Mouse (Mus musculus): ENCODE measurements around the gene Lbhd1. TPM values are rescaled to one million over a fixed set of nuclear protein-coding genes. Genes with fewer than 3 reads are reported as not detected.

Gene Lbhd1
- total RNA-seq, 2 experiments from 2014 or later: 3.4 to 7.9 TPM

- intact Hi-C loops (cut with DNase I): loop anchor here (5.0 kb wide), 1 partner anchor 56 kb away; no protein-coding TSS in a partner anchor
- peak; percentile 94 to 98 for DNase-seq (ENCODE audit: extremely low spot score in 1 of 2, low spot score in 2 of 2)
Observed at GRCm38 (mm10) chr19:8897865-8898495, 14.4 kb downstream of the Lbhd1 start, which contains the start of gene Ganab. Gene Ganab (plus strand): TSS chr19:8898071.

GRCm38 (mm10) chr19:8898576-8898975, 15.0 kb downstream of the Lbhd1 start:
- intact Hi-C loops (cut with DNase I): loop anchor here (5.0 kb wide), 1 partner anchor 56 kb away; no protein-coding TSS in a partner anchor
- DNase-seq (ENCODE audit: extremely low spot score in 1 of 2, low spot score in 2 of 2): no peak

- DNase-seq (ENCODE audit: extremely low spot score in 1 of 2, low spot score in 2 of 2): no peak
- intact Hi-C loops (cut with DNase I): loop anchor here (5.0 kb wide), 1 partner anchor 57 kb away; no protein-coding TSS in a partner anchor
Observed at GRCm38 (mm10) chr19:8899079-8899478, 15.5 kb downstream of the Lbhd1 start.

GRCm38 (mm10) chr19:8903412-8903811, 19.9 kb downstream of the Lbhd1 start:
- intact Hi-C loops (cut with DNase I): no loop called here
- DNase-seq (ENCODE audit: extremely low spot score in 1 of 2, low spot score in 2 of 2): no peak

- DNase-seq (ENCODE audit: extremely low spot score in 1 of 2, low spot score in 2 of 2): no peak
- intact Hi-C loops (cut with DNase I): no loop called here
Observed at GRCm38 (mm10) chr19:8908531-8908930, 25.0 kb downstream of the Lbhd1 start.

GRCm38 (mm10) chr19:8911810-8912209, 28.3 kb downstream of the Lbhd1 start:
- intact Hi-C loops (cut with DNase I): loop anchor here (5.0 to 10.0 kb wide), 2 partner anchors 85 to 157 kb away; partner anchors contain the start of genes AC129217.1 and Nxf1
- no peak for DNase-seq (ENCODE audit: extremely low spot score in 1 of 2, low spot score in 2 of 2)

GRCm38 (mm10) chr19:8914212-8914611, 30.7 kb downstream of the Lbhd1 start:
- no peak for DNase-seq (ENCODE audit: extremely low spot score in 1 of 2, low spot score in 2 of 2)
- intact Hi-C loops (cut with DNase I): loop anchor here (5.0 to 10.0 kb wide), 2 partner anchors 87 to 159 kb away; partner anchors contain the start of genes AC129217.1 and Nxf1

- no peak for DNase-seq (ENCODE audit: extremely low spot score in 1 of 2, low spot score in 2 of 2)
- intact Hi-C loops (cut with DNase I): loop anchor here (10.0 kb wide), 1 partner anchor 164 kb away; the partner anchor contains the start of gene Nxf1
Observed at GRCm38 (mm10) chr19:8919000-8919399, 35.5 kb downstream of the Lbhd1 start.

GRCm38 (mm10) chr19:8919684-8920072, 36.1 kb downstream of the Lbhd1 start:
- no peak for DNase-seq (ENCODE audit: extremely low spot score in 1 of 2, low spot score in 2 of 2)
- intact Hi-C loops (cut with DNase I): loop anchor here (10.0 kb wide), 1 partner anchor 165 kb away; the partner anchor contains the start of gene Nxf1

GRCm38 (mm10) chr19:8920073-8920736, 36.7 kb downstream of the Lbhd1 start, which contains the start of gene B3gat3:
Gene B3gat3 (plus strand): TSS chr19:8920374.
- intact Hi-C loops (cut with DNase I): no loop called here
- peak; percentile 90 to 97 for DNase-seq (ENCODE audit: extremely low spot score in 1 of 2, low spot score in 2 of 2)

- DNase-seq (ENCODE audit: extremely low spot score in 1 of 2, low spot score in 2 of 2): no peak
- intact Hi-C loops (cut with DNase I): no loop called here
Observed at GRCm38 (mm10) chr19:8920836-8921291, 37.3 kb downstream of the Lbhd1 start.

GRCm38 (mm10) chr19:8921741-8922140, 38.2 kb downstream of the Lbhd1 start:
- intact Hi-C loops (cut with DNase I): no loop called here

GRCm38 (mm10) chr19:8926766-8927165, 43.2 kb downstream of the Lbhd1 start:
- intact Hi-C loops (cut with DNase I): no loop called here
- peak in 1 of 2 experiments; percentile 40 for DNase-seq (ENCODE audit: extremely low spot score in 1 of 2, low spot score in 2 of 2)

More at GRCm38 (mm10) chr19:8921741-8922140, 38.2 kb downstream of the Lbhd1 start:
- DNase-seq (ENCODE audit: extremely low spot score in 1 of 2, low spot score in 2 of 2): no peak

- intact Hi-C loops (cut with DNase I): no loop called here
Observed at GRCm38 (mm10) chr19:8927891-8928525, 44.5 kb downstream of the Lbhd1 start.

GRCm38 (mm10) chr19:8928689-8929223, 45.2 kb downstream of the Lbhd1 start:
- intact Hi-C loops (cut with DNase I): no loop called here
- peak in 1 of 2 experiments; percentile 36 for DNase-seq (ENCODE audit: extremely low spot score in 1 of 2, low spot score in 2 of 2)

More at GRCm38 (mm10) chr19:8927891-8928525, 44.5 kb downstream of the Lbhd1 start:
- DNase-seq (ENCODE audit: extremely low spot score in 1 of 2, low spot score in 2 of 2): no peak

GRCm38 (mm10) chr19:8929224-8930088, 45.9 kb downstream of the Lbhd1 start, which contains the start of the genes Rom1 and Eml3:
Gene Rom1 (minus strand): TSS chr19:8929356.
Gene Eml3 (plus strand): TSS chr19:8929552.
- peak in 1 of 2 experiments; percentile 92 for DNase-seq (ENCODE audit: extremely low spot score in 1 of 2, low spot score in 2 of 2)
- intact Hi-C loops (cut with DNase I): no loop called here

- DNase-seq (ENCODE audit: extremely low spot score in 1 of 2, low spot score in 2 of 2): no peak
- intact Hi-C loops (cut with DNase I): no loop called here
Observed at GRCm38 (mm10) chr19:8930117-8930516, 46.6 kb downstream of the Lbhd1 start.

- no peak for DNase-seq (ENCODE audit: extremely low spot score in 1 of 2, low spot score in 2 of 2)
- intact Hi-C loops (cut with DNase I): no loop called here
Observed at GRCm38 (mm10) chr19:8930771-8931170, 47.2 kb downstream of the Lbhd1 start.
